Mouse (Mus musculus): Measurements from ENCODE around the gene Nova2. TPM values are rescaled to one million over a fixed set of nuclear protein-coding genes. Genes with fewer than 3 reads are reported as not detected.

The Nova2 gene
- polyA plus RNA-seq, 1 experiment from 2014 or later = 0.62 TPM

- no peaks in the 10 kb centered on the region for H3K36me3 ChIP-seq
- no peaks in the 10 kb centered on the region for H3K9me3 ChIP-seq
- 0 out of 2 replicates have a peak, but pooled peaks have one; percentile 34 for ATAC-seq (ENCODE audit: insufficient number of reproducible peaks, insufficient read depth, low FRiP score, low TSS enrichment, low read depth)
- H3K4me1 ChIP-seq = peaks cover 15% of the 10 kb centered on the region
- H3K4me2 ChIP-seq = peak overlapping the region; percentile 93
- H3K9ac ChIP-seq = peak overlapping the region; percentile 70
- H3K27me3 ChIP-seq = peaks cover 76% of the 10 kb centered on the region
- 2% methylated on average over 37 of the region's 42 CpGs for WGBS
- peak overlapping the region; percentile 54 for H3K4me3 ChIP-seq
- peak overlapping the region; percentile 44; the same call in 1 of the 2 replicates for H3K27ac ChIP-seq
These were observed 528 bp downstream of the Nova2 start for GRCm38 (mm10) chr7:18926041-18926790.

- H3K27me3 ChIP-seq = peaks cover 72% of the 10 kb centered on the region
- no peaks in the 10 kb centered on the region for H3K9me3 ChIP-seq
- WGBS = 54% methylated on average over 6 of the region's 6 CpGs
- H3K4me2 ChIP-seq = peak overlapping the region; percentile 93
- no peak for ATAC-seq (ENCODE audit: insufficient number of reproducible peaks, insufficient read depth, low FRiP score, low TSS enrichment, low read depth)
- H3K4me3 ChIP-seq = peak overlapping the region; percentile 54
- H3K27ac ChIP-seq = no peak overlapping the region
- no peak overlapping the region for H3K9ac ChIP-seq
- H3K36me3 ChIP-seq = no peaks in the 10 kb centered on the region
- H3K4me1 ChIP-seq = peaks cover 13% of the 10 kb centered on the region
These were observed 1.2 kb downstream of the Nova2 start for GRCm38 (mm10) chr7:18926911-18927310.

- Histone ChIP-seq H3K27ac (no peak overlapping the region), H3K36me3 (no peaks in the 10 kb centered on the region), H3K9ac (no peak overlapping the region), H3K4me3 (no peak overlapping the region), H3K27me3 (peaks cover 64% of the 10 kb centered on the region), H3K9me3 (no peaks in the 10 kb centered on the region), H3K4me1 (peaks cover 13% of the 10 kb centered on the region), H3K4me2 (no peak overlapping the region)
- 42% methylated on average over 3 of the region's 3 CpGs for WGBS
- no peak for ATAC-seq (ENCODE audit: insufficient number of reproducible peaks, insufficient read depth, low FRiP score, low TSS enrichment, low read depth)
These were observed 2.1 kb downstream of the Nova2 start for GRCm38 (mm10) chr7:18927759-18928158.

- Histone ChIP-seq H3K9ac (0 out of 2 replicates have a peak overlapping the region, but pooled peaks have one; percentile 21), H3K4me1 (no peaks in the 10 kb centered on the region), H3K4me2 (no peak overlapping the region), H3K36me3 (no peaks in the 10 kb centered on the region), H3K9me3 (no peaks in the 10 kb centered on the region), H3K27ac (no peak overlapping the region), H3K4me3 (no peak overlapping the region), H3K27me3 (peaks cover 17% of the 10 kb centered on the region)
- no peak for ATAC-seq (ENCODE audit: insufficient number of reproducible peaks, insufficient read depth, low FRiP score, low TSS enrichment, low read depth)
- WGBS = 40% methylated on average over 1 of the region's 1 CpGs
These were observed 16.7 kb downstream of the Nova2 start for GRCm38 (mm10) chr7:18942376-18942775.

- H3K9ac ChIP-seq = no peak overlapping the region
- H3K4me2 ChIP-seq = no peak overlapping the region
- H3K4me3 ChIP-seq = no peak overlapping the region
- WGBS = 60% methylated on average over 9 of the region's 9 CpGs
- ATAC-seq (ENCODE audit: insufficient number of reproducible peaks, insufficient read depth, low FRiP score, low TSS enrichment, low read depth) = no peak
- no peak overlapping the region for H3K27ac ChIP-seq
- peaks cover 17% of the 10 kb centered on the region for H3K27me3 ChIP-seq
- H3K9me3 ChIP-seq = no peaks in the 10 kb centered on the region
- no peaks in the 10 kb centered on the region for H3K36me3 ChIP-seq
- no peaks in the 10 kb centered on the region for H3K4me1 ChIP-seq
These were observed 17.1 kb downstream of the Nova2 start for GRCm38 (mm10) chr7:18942815-18943214.

- 74% methylated on average over 6 of the region's 6 CpGs for WGBS
- Histone ChIP-seq H3K27ac (no peak overlapping the region), H3K36me3 (no peaks in the 10 kb centered on the region), H3K4me2 (no peak overlapping the region), H3K27me3 (peaks cover 32% of the 10 kb centered on the region), H3K4me1 (no peaks in the 10 kb centered on the region; the same call in 1 of the 2 replicates), H3K9ac (no peak overlapping the region), H3K9me3 (no peaks in the 10 kb centered on the region), H3K4me3 (no peak overlapping the region)
- no peak for ATAC-seq (ENCODE audit: insufficient number of reproducible peaks, insufficient read depth, low FRiP score, low TSS enrichment, low read depth)
These were observed 22.5 kb downstream of the Nova2 start for GRCm38 (mm10) chr7:18948151-18948550.

GRCm38 (mm10) chr7:18949781-18950522, 24.3 kb downstream of the Nova2 start:
- Histone ChIP-seq H3K4me2 (no peak overlapping the region), H3K9ac (no peak overlapping the region), H3K4me1 (no peaks in the 10 kb centered on the region; the same call in 1 of the 2 replicates), H3K27ac (no peak overlapping the region), H3K36me3 (no peaks in the 10 kb centered on the region), H3K4me3 (no peak overlapping the region), H3K27me3 (peaks cover 31% of the 10 kb centered on the region), H3K9me3 (no peaks in the 10 kb centered on the region)
- no peak for ATAC-seq (ENCODE audit: insufficient number of reproducible peaks, insufficient read depth, low FRiP score, low TSS enrichment, low read depth)
- 27% methylated on average over 12 of the region's 12 CpGs for WGBS

GRCm38 (mm10) chr7:18950523-18951315, 25.0 kb downstream of the Nova2 start:
- Histone ChIP-seq H3K27me3 (peaks cover 35% of the 10 kb centered on the region), H3K4me3 (no peak overlapping the region), H3K4me1 (no peaks in the 10 kb centered on the region; the same call in 1 of the 2 replicates), H3K4me2 (no peak overlapping the region), H3K9me3 (no peaks in the 10 kb centered on the region), H3K27ac (no peak overlapping the region), H3K9ac (no peak overlapping the region), H3K36me3 (no peaks in the 10 kb centered on the region)
- ATAC-seq (ENCODE audit: insufficient number of reproducible peaks, insufficient read depth, low FRiP score, low TSS enrichment, low read depth) = no peak
- WGBS = 22% methylated on average over 18 of the region's 18 CpGs

GRCm38 (mm10) chr7:18951397-18951796, 25.7 kb downstream of the Nova2 start:
- Histone ChIP-seq H3K9me3 (no peaks in the 10 kb centered on the region), H3K9ac (no peak overlapping the region), H3K27me3 (peaks cover 42% of the 10 kb centered on the region), H3K4me2 (no peak overlapping the region), H3K36me3 (no peaks in the 10 kb centered on the region), H3K27ac (no peak overlapping the region), H3K4me1 (no peaks in the 10 kb centered on the region; the same call in 1 of the 2 replicates), H3K4me3 (no peak overlapping the region)
- no peak for ATAC-seq (ENCODE audit: insufficient number of reproducible peaks, insufficient read depth, low FRiP score, low TSS enrichment, low read depth)
- 14% methylated on average over 15 of the region's 15 CpGs for WGBS

- Histone ChIP-seq H3K9me3 (no peaks in the 10 kb centered on the region), H3K27me3 (peaks cover 81% of the 10 kb centered on the region), H3K9ac (peak overlapping the region; percentile 70), H3K4me1 (peaks cover 18% of the 10 kb centered on the region), H3K4me2 (peak overlapping the region; percentile 98), H3K27ac (no peak overlapping the region), H3K36me3 (no peaks in the 10 kb centered on the region), H3K4me3 (peak overlapping the region; percentile 65)
- ATAC-seq (ENCODE audit: insufficient number of reproducible peaks, insufficient read depth, low FRiP score, low TSS enrichment, low read depth) = peak; percentile 43; the same call in 1 of the 2 replicates
- under 1% methylated on average over 101 of the region's 107 CpGs for WGBS
These were observed 32.1 kb downstream of the Nova2 start for GRCm38 (mm10) chr7:18957569-18958383.
